Mouse (Mus musculus): Measurements from ENCODE around the gene Hsd17b7. TPM values are rescaled to one million over a fixed set of nuclear protein-coding genes. Genes with fewer than 3 reads are reported as not detected.
A peak's percentile ranks its signal among the peaks of the same experiment; 100 is the strongest.

Gene Hsd17b7
- polyA plus RNA-seq, 1 experiment = 22.4 TPM

- no peaks in the 10 kb centered on the region for H3K9me3 ChIP-seq (replicated peaks; ENCODE audit: control insufficient read depth, insufficient read depth, low read length, poor library complexity, severe bottlenecking)
- H3K4me3 ChIP-seq (ENCODE audit: low read depth, low read length) = no peak overlapping the region
- H3K9ac ChIP-seq (ENCODE audit: low read depth, poor library complexity, severe bottlenecking) = no peak overlapping the region
- TF ChIP-seq EP300 (IDR thresholded peaks at IDR 0.05; ENCODE audit: insufficient read depth, low read depth, low read length) (no peak), CTCF (IDR thresholded peaks at IDR 0.05; ENCODE audit: low read depth, low read length) (peak; percentile 7), POLR2A (IDR thresholded peaks at IDR 0.05; ENCODE audit: insufficient read depth, low read length) (no peak)
- no peak overlapping the region for H3K27ac ChIP-seq (ENCODE audit: insufficient read depth, low read length)
- no peaks in the 10 kb centered on the region for H3K36me3 ChIP-seq (ENCODE audit: control insufficient read depth, insufficient read depth, low read length, poor library complexity, severe bottlenecking)
- H3K27me3 ChIP-seq (ENCODE audit: control insufficient read depth, insufficient read depth, low read length, poor library complexity, severe bottlenecking) = no peaks in the 10 kb centered on the region
- H3K4me1 ChIP-seq (ENCODE audit: control insufficient read depth, insufficient read depth, low read length) = no peaks in the 10 kb centered on the region
Observed at GRCm38 (mm10) chr1:169934005-169934725, 34.9 kb downstream of the Hsd17b7 start.

GRCm38 (mm10) chr1:169932122-169932746 lies 36.8 kb downstream of the Hsd17b7 start:
- no peak overlapping the region for H3K9ac ChIP-seq (ENCODE audit: low read depth, poor library complexity, severe bottlenecking)
- H3K36me3 ChIP-seq (ENCODE audit: control insufficient read depth, insufficient read depth, low read length, poor library complexity, severe bottlenecking) = no peaks in the 10 kb centered on the region
- no peaks in the 10 kb centered on the region for H3K9me3 ChIP-seq (replicated peaks; ENCODE audit: control insufficient read depth, insufficient read depth, low read length, poor library complexity, severe bottlenecking)
- no peaks in the 10 kb centered on the region for H3K4me1 ChIP-seq (ENCODE audit: control insufficient read depth, insufficient read depth, low read length)
- H3K4me3 ChIP-seq (ENCODE audit: low read depth, low read length) = no peak overlapping the region
- no peak overlapping the region for H3K27ac ChIP-seq (ENCODE audit: insufficient read depth, low read length)
- TF ChIP-seq CTCF (IDR thresholded peaks at IDR 0.05; ENCODE audit: low read depth, low read length) (no peak), POLR2A (IDR thresholded peaks at IDR 0.05; ENCODE audit: insufficient read depth, low read length) (no peak), EP300 (IDR thresholded peaks at IDR 0.05; ENCODE audit: insufficient read depth, low read depth, low read length) (no peak)
- no peaks in the 10 kb centered on the region for H3K27me3 ChIP-seq (ENCODE audit: control insufficient read depth, insufficient read depth, low read length, poor library complexity, severe bottlenecking)

GRCm38 (mm10) chr1:169931698-169932097 lies 37.3 kb downstream of the Hsd17b7 start:
- peaks cover 1% of the 10 kb centered on the region for H3K4me1 ChIP-seq (ENCODE audit: control insufficient read depth, insufficient read depth, low read length)
- H3K27me3 ChIP-seq (ENCODE audit: control insufficient read depth, insufficient read depth, low read length, poor library complexity, severe bottlenecking) = no peaks in the 10 kb centered on the region
- TF ChIP-seq POLR2A (IDR thresholded peaks at IDR 0.05; ENCODE audit: insufficient read depth, low read length) (no peak), EP300 (IDR thresholded peaks at IDR 0.05; ENCODE audit: insufficient read depth, low read depth, low read length) (no peak), CTCF (IDR thresholded peaks at IDR 0.05; ENCODE audit: low read depth, low read length) (no peak)
- H3K27ac ChIP-seq (ENCODE audit: insufficient read depth, low read length) = no peak overlapping the region
- H3K4me3 ChIP-seq (ENCODE audit: low read depth, low read length) = no peak overlapping the region
- H3K9ac ChIP-seq (ENCODE audit: low read depth, poor library complexity, severe bottlenecking) = no peak overlapping the region
- H3K36me3 ChIP-seq (ENCODE audit: control insufficient read depth, insufficient read depth, low read length, poor library complexity, severe bottlenecking) = no peaks in the 10 kb centered on the region
- H3K9me3 ChIP-seq (replicated peaks; ENCODE audit: control insufficient read depth, insufficient read depth, low read length, poor library complexity, severe bottlenecking) = no peaks in the 10 kb centered on the region

GRCm38 (mm10) chr1:169928454-169928971 lies 40.5 kb downstream of the Hsd17b7 start, which contains the start of gene Ccdc190:
Gene Ccdc190, plus strand, starts transcription at chr1:169928648.
- Histone ChIP-seq H3K4me3 (ENCODE audit: low read depth, low read length) (no peak within 1 kb of the TSS), H3K4me1 (ENCODE audit: control insufficient read depth, insufficient read depth, low read length) (peaks cover 1% of the 10 kb centered on the region)

GRCm38 (mm10) chr1:169927753-169928369 lies 41.2 kb downstream of the Hsd17b7 start:
- no peak overlapping the region for H3K9ac ChIP-seq (ENCODE audit: low read depth, poor library complexity, severe bottlenecking)
- peaks cover 1% of the 10 kb centered on the region for H3K4me1 ChIP-seq (ENCODE audit: control insufficient read depth, insufficient read depth, low read length)
- H3K4me3 ChIP-seq (ENCODE audit: low read depth, low read length) = no peak overlapping the region
- TF ChIP-seq EP300 (IDR thresholded peaks at IDR 0.05; ENCODE audit: insufficient read depth, low read depth, low read length) (no peak), CTCF (IDR thresholded peaks at IDR 0.05; ENCODE audit: low read depth, low read length) (no peak), POLR2A (IDR thresholded peaks at IDR 0.05; ENCODE audit: insufficient read depth, low read length) (no peak)
- no peaks in the 10 kb centered on the region for H3K27me3 ChIP-seq (ENCODE audit: control insufficient read depth, insufficient read depth, low read length, poor library complexity, severe bottlenecking)
- no peak overlapping the region for H3K27ac ChIP-seq (ENCODE audit: insufficient read depth, low read length)
- no peaks in the 10 kb centered on the region for H3K36me3 ChIP-seq (ENCODE audit: control insufficient read depth, insufficient read depth, low read length, poor library complexity, severe bottlenecking)
- H3K9me3 ChIP-seq (replicated peaks; ENCODE audit: control insufficient read depth, insufficient read depth, low read length, poor library complexity, severe bottlenecking) = no peaks in the 10 kb centered on the region

More at GRCm38 (mm10) chr1:169928454-169928971, 40.5 kb downstream of the Hsd17b7 start, which contains the start of gene Ccdc190:
- H3K36me3 ChIP-seq (ENCODE audit: control insufficient read depth, insufficient read depth, low read length, poor library complexity, severe bottlenecking) = no peaks in the 10 kb centered on the region
- TF ChIP-seq POLR2A (IDR thresholded peaks at IDR 0.05; ENCODE audit: insufficient read depth, low read length) (no peak), EP300 (IDR thresholded peaks at IDR 0.05; ENCODE audit: insufficient read depth, low read depth, low read length) (no peak), CTCF (IDR thresholded peaks at IDR 0.05; ENCODE audit: low read depth, low read length) (no peak)
- no peak within 1 kb of the TSS for H3K9ac ChIP-seq (ENCODE audit: low read depth, poor library complexity, severe bottlenecking)
- no peak within 1 kb of the TSS for H3K27ac ChIP-seq (ENCODE audit: insufficient read depth, low read length)
- H3K27me3 ChIP-seq (ENCODE audit: control insufficient read depth, insufficient read depth, low read length, poor library complexity, severe bottlenecking) = no peaks in the 10 kb centered on the region
- H3K9me3 ChIP-seq (replicated peaks; ENCODE audit: control insufficient read depth, insufficient read depth, low read length, poor library complexity, severe bottlenecking) = no peaks in the 10 kb centered on the region

All from ES-Bruce4 (cell line).